Mouse (Mus musculus) forebrain, embryonic 16.5 days (tissue): ENCODE data around the gene Micu1. TPM values are rescaled to one million over a fixed set of nuclear protein-coding genes. Genes with fewer than 3 reads are reported as not detected.

Experiments used
- ATAC-seq: fragments of 200-750 bp; cut with Nextera tagmentation; 2 replicates; pipeline ENCODE4 v1.8.0; 2017; ENCODE audit warnings: mild to moderate bottlenecking, moderate library complexity
- H3K27ac ChIP-seq: fragments of 300-500 bp; sonication (generic); 2 replicates; pipeline ENCODE4 v1.5.1; 2014; ENCODE audit warnings: low read length, control low read depth
- H3K27me3 ChIP-seq: fragments of 300-500 bp; sonication (generic); replicated peaks from 2 replicates; pipeline ENCODE4 v1.6.1; 2014; ENCODE audit warnings: low read length; ENCODE audit not compliant: control insufficient read depth, insufficient read depth
- H3K36me3 ChIP-seq: fragments of 300-500 bp; sonication (generic); 2 replicates; pipeline ENCODE4 v1.6.1; 2014; ENCODE audit not compliant: control insufficient read depth, insufficient read depth
- H3K4me1 ChIP-seq: fragments of 300-500 bp; sonication (generic); replicated peaks from 2 replicates; pipeline ENCODE4 v1.6.1; 2014; ENCODE audit warnings: low read length; ENCODE audit not compliant: control insufficient read depth, insufficient read depth
- H3K4me2 ChIP-seq: fragments of 300-500 bp; sonication (generic); 2 replicates; pipeline ENCODE4 v1.6.1; 2014; ENCODE audit warnings: mild to moderate bottlenecking, low read length, control low read depth
- H3K4me3 ChIP-seq: fragments of 300-500 bp; sonication (generic); replicated peaks from 2 replicates; pipeline ENCODE4 v1.5.1; 2014; ENCODE audit warnings: mild to moderate bottlenecking, low read length, control low read depth
- H3K9ac ChIP-seq: fragments of 300-500 bp; sonication (generic); replicated peaks from 2 replicates; pipeline ENCODE4 v1.6.1; 2014; ENCODE audit warnings: low read depth, low read length, control low read depth
- H3K9me3 ChIP-seq: fragments of 300-500 bp; sonication (generic); 2 replicates; pipeline ENCODE4 v1.6.1; 2016; ENCODE audit warnings: low read length; ENCODE audit not compliant: control insufficient read depth
- WGBS: fragments of 180-500 bp; shearing (Covaris S2); extraction: QIAGEN DNeasy Blood & Tissue Kit; methylation state at CpG from one replicate; pipeline ENCODE4 v1.1.7; 2014; 5-methylcytosine and 5-hydroxymethylcytosine counted together
- polyA plus RNA-seq: library from polyadenylated mRNA; unstranded; fragments of >200 nt; fragmentation: Nextera tagmentation; extraction: Ambion mirVana; gene quantifications from 2 replicates; pipeline ENCODE4 v1.2.1, GENCODE M21; 2015

Gene Micu1
- polyA plus RNA-seq, 1 experiment from 2014 or later, result 76.0 TPM

DNA sequence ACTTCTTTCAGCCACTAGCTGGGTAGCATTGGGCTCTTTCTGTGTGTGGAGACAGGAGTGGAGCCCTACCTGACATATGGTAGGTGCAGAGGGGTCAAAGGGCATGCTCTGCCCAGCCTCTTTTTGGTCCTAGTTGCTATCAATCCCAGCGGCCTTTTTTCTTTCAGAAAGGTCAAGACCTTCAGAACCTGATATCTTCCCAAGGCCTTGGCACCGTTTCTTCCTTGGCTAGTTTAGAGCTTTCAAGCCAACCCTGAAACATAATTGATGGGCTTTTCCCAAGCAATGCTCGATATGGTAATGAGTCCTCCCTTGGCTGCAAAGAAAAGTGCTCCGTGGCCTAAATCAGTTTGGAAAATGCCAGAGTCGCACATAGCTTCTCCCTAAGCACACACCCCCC is 140.8 kb downstream of the Micu1 start:
- Histone ChIP-seq H3K9me3 (no peaks in the 10 kb centered on the region), H3K4me3 (no peak overlapping the region), H3K27ac (no peak overlapping the region), H3K9ac (no peak overlapping the region), H3K4me2 (no peak overlapping the region), H3K4me1 (no peaks in the 10 kb centered on the region), H3K36me3 (no peaks in the 10 kb centered on the region), H3K27me3 (no peaks in the 10 kb centered on the region)
- no peak for ATAC-seq
- 38% methylated on average over 5 of the region's 5 CpGs for WGBS

DNA sequence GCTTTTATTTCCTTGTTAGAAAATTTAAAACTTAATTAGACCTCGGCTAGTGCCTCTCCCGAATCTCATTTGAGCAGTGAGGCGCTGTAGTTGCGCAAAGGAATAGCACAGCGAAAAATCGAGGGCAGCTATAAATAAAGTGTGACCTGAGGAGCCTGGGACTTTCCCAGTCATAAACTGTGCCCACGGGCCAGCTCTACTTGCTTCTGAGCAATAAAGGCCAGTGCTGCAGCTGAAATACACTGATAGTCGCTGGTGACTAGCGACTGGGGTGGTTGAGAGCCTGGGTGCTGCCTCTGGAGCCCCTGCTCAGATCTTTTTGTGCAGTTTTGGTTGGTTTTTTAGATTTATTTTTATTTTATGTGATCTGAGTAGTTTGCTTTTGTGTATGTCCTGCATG is 142.4 kb downstream of the Micu1 start:
- Histone ChIP-seq H3K27me3 (no peaks in the 10 kb centered on the region), H3K36me3 (no peaks in the 10 kb centered on the region), H3K4me1 (no peaks in the 10 kb centered on the region), H3K4me3 (no peak overlapping the region), H3K4me2 (no peak overlapping the region), H3K9ac (no peak overlapping the region), H3K27ac (no peak overlapping the region), H3K9me3 (no peaks in the 10 kb centered on the region)
- WGBS, result 76% methylated on average over 9 of the region's 9 CpGs
- no peak for ATAC-seq

DNA sequence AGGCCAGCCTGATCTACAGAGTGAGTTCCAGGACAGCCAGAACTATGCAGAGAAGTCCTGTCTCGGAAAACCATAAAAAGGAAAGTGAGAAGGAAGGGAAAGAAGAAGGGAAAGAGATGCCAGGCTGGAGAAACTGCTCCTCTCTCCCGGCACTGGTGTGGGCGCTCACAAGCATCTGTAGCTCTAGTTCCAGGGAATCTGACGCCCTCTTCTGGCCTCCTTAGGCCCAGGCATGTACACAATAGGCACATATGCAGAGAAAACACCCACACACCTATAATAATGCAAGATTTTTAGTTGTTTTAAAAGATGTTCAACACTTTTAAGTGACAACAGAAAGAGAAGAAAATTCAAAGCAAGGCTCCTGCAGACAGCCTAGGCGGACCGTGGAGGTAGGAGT is 144.1 kb downstream of the Micu1 start:
- Histone ChIP-seq H3K4me2 (no peak overlapping the region), H3K9me3 (no peaks in the 10 kb centered on the region), H3K4me1 (no peaks in the 10 kb centered on the region), H3K4me3 (no peak overlapping the region), H3K27ac (no peak overlapping the region), H3K36me3 (no peaks in the 10 kb centered on the region), H3K9ac (no peak overlapping the region), H3K27me3 (no peaks in the 10 kb centered on the region)
- no peak for ATAC-seq
- 80% methylated on average over 6 of the region's 6 CpGs for WGBS

DNA sequence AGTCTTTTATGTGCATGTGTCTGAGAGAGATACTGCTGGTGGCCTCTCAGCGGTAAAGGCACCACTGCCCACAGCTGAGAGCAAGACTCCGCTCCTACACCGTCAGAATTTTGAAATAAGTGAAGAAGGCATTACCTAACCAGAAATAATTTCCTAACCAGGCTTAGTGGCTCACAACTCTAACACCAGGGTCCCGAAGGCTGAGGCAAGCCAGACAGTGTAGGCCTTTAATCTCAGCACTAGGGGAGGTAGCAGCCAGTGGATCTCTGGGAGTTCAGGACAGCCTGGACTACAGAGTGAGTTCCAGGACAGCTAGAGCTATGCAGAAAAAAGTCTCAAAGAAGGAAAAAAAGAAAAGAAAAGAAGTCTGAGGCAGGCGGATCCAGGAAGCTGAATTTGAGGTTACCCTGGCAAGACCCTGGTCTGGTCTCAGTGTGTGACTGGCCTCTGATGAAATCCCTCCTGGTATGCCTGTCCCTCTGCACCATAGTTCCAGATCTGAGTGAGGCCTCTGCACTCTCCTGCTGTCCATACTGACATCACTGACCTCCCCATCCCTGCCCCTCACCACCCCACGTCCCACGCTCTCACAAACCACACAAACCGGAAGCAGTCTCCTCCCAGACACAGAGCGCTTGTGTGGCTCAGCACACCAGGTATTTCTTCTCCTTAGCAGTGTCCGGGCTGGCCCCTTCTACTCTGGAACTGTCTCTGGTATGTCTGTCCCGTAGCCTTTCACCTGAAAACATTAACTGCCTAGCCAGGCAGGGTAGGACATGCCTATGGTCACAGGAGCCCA is 146.0 kb downstream of the Micu1 start:
- Histone ChIP-seq H3K4me1 (no peaks in the 10 kb centered on the region), H3K27ac (no peak overlapping the region), H3K4me3 (no peak overlapping the region), H3K27me3 (no peaks in the 10 kb centered on the region), H3K9me3 (no peaks in the 10 kb centered on the region), H3K36me3 (no peaks in the 10 kb centered on the region), H3K9ac (no peak overlapping the region), H3K4me2 (no peak overlapping the region)
- WGBS, result 84% methylated on average over 11 of the region's 11 CpGs
- ATAC-seq, result no peak

DNA sequence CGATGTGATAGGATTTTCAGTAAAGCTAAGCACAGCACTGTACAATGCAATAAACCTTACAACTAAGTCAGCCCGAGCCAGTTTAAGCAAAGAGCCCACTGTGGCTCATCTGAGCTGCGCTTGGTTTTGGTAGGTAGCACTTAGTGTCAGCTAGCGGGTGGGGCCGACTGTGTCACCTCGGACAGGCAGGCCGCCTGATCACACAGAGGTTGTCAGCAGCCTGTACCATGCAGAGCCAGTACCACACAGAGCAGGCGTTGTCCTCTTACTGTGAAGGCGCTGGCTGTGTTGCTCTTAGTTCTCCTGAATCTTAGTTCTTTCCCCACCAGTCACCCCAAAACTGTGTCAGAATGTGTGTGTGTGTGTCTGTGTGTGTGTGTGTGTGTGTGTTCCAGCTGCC is 146.7 kb downstream of the Micu1 start:
- Histone ChIP-seq H3K4me3 (no peak overlapping the region), H3K27ac (no peak overlapping the region), H3K4me2 (no peak overlapping the region), H3K27me3 (no peaks in the 10 kb centered on the region), H3K4me1 (no peaks in the 10 kb centered on the region), H3K9me3 (no peaks in the 10 kb centered on the region), H3K9ac (no peak overlapping the region), H3K36me3 (no peaks in the 10 kb centered on the region)
- no peak for ATAC-seq
- WGBS, result 62% methylated on average over 9 of the region's 9 CpGs

DNA sequence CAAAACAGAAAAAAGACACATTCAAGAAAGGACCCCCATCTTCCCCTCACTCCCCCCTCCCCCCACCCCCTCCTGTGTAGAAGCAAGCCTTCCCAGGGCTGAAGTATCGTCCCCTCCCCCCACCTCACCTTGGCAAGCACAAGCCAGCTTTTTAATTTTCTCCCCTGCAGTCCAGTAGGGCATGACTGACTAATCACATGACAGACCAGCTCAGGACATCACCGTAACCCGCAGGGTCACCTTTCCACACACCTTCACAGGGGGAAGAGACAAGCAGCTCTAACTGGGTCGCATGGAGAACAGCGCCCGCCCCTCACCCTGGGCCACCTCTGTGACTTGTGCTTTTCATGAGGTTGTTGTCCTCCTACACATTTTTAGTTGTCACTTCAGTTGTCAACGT is 147.1 kb downstream of the Micu1 start:
- H3K4me3 ChIP-seq, result no peak overlapping the region
- no peak overlapping the region for H3K27ac ChIP-seq
- 86% methylated on average over 7 of the region's 7 CpGs for WGBS
- H3K4me1 ChIP-seq, result no peaks in the 10 kb centered on the region
- no peak overlapping the region for H3K9ac ChIP-seq
- H3K36me3 ChIP-seq, result no peaks in the 10 kb centered on the region
- ATAC-seq, result no peak
- H3K27me3 ChIP-seq, result no peaks in the 10 kb centered on the region
- H3K4me2 ChIP-seq, result no peak overlapping the region
- H3K9me3 ChIP-seq, result no peaks in the 10 kb centered on the region

DNA sequence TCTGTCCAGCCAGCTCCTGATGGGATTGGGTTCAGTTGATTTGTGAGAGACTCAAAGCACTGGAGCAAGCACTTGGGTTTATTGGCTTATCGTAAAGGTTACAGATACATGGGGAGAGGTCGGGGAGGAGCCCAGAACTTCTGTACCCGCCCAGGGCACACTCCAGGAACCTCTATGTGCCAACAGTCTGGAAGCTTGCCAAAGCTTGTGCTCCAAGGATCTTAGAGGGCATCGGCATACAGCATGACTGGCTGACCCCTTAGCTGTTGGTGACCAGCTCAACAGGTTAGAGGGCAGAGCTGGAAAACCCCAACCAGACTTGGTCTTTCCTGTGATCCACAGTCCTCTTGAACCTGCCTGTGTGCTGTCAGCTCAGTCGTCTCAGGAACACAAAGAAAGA is 154.9 kb downstream of the Micu1 start:
- 84% methylated on average over 5 of the region's 5 CpGs for WGBS
- ATAC-seq, result no peak
- no peaks in the 10 kb centered on the region for H3K27me3 ChIP-seq

DNA sequence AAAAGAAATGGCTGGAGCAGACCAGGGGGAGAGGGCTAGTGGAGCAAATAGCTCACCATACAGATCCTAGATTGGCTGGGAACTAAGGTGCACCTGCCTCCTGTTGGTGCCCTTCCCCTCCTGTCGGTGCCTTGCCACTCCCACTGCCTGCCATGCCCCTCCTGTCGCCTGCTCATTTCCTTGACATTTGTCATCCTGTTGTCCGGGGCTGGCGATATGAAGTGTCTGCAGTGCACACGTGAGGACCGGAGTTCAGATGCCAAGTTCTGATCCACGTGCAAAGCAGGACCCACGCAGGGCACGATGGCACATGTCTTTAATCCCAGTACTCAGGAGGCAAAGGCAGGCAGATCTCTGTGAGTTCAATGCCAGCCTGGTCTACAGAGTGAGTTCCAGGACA is 158.4 kb downstream of the Micu1 start:
- no peak overlapping the region for H3K27ac ChIP-seq
- no peak overlapping the region for H3K9ac ChIP-seq
- no peak for ATAC-seq
- no peaks in the 10 kb centered on the region for H3K27me3 ChIP-seq
- no peaks in the 10 kb centered on the region for H3K36me3 ChIP-seq
- no peak overlapping the region for H3K4me3 ChIP-seq
- H3K4me1 ChIP-seq, result peaks cover 12% of the 10 kb centered on the region; the same call in 1 of the 2 replicates
- H3K9me3 ChIP-seq, result no peaks in the 10 kb centered on the region
- 85% methylated on average over 9 of the region's 9 CpGs for WGBS
- no peak overlapping the region for H3K4me2 ChIP-seq

More for the DNA sequence above, 154.9 kb downstream of the Micu1 start:
- Histone ChIP-seq H3K36me3 (no peaks in the 10 kb centered on the region), H3K27ac (no peak overlapping the region), H3K9me3 (no peaks in the 10 kb centered on the region), H3K4me1 (0 out of 2 replicates have a peak, but pooled peaks cover 2% of the 10 kb centered on the region), H3K9ac (no peak overlapping the region), H3K4me3 (no peak overlapping the region), H3K4me2 (no peak overlapping the region)

DNA sequence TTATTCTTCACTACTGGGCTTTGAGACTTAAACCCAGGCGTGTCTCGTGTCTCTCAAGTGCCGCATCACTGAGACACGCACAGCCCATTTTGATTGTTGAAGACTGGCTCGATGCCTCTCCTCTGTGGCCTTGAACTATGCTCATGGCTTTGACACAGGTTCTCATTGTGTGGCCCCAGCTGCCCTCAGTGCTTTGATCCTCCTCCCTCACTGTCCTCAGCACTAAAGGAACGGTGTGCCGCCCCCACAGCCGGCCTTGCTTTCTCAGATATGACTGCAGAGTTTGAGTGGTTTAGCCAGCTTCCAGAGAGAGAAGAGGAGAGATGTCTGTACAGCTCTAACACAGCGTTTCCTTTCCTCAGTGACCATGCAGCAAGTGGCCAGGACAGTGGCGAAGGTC is 158.9 kb downstream of the Micu1 start:
- H3K9ac ChIP-seq, result no peak overlapping the region
- H3K4me1 ChIP-seq, result peaks cover 12% of the 10 kb centered on the region; the same call in 1 of the 2 replicates
- 83% methylated on average over 10 of the region's 10 CpGs for WGBS
- no peaks in the 10 kb centered on the region for H3K27me3 ChIP-seq
- H3K27ac ChIP-seq, result no peak overlapping the region
- no peak for ATAC-seq
- no peak overlapping the region for H3K4me2 ChIP-seq
- no peaks in the 10 kb centered on the region for H3K36me3 ChIP-seq
- H3K4me3 ChIP-seq, result no peak overlapping the region
- no peaks in the 10 kb centered on the region for H3K9me3 ChIP-seq
